Mouse (Mus musculus) hindbrain, embryonic 12.5 days (tissue): Measurements from ENCODE around the gene Pcp4l1. TPM values are rescaled to one million over a fixed set of nuclear protein-coding genes. Genes with fewer than 3 reads are reported as not detected.
A peak's percentile ranks its signal among the peaks of the same experiment; 100 is the strongest.
"Not testable (repeated sequence)": the region's sequence is repeated elsewhere in the genome, so short reads cannot be mapped to it uniquely, and the experiment has no call there.

Experiments
- ATAC-seq: fragments of 200-750 bp; cut with Nextera tagmentation; 2 replicates; pipeline ENCODE4 v1.8.0; 2017; ENCODE audit warnings: moderate TSS enrichment; ENCODE audit not compliant: low FRiP score
- H3K27ac ChIP-seq: fragments of 300-500 bp; sonication (generic); 2 replicates; pipeline ENCODE4 v1.5.1; 2016; ENCODE audit warnings: mild to moderate bottlenecking
- H3K27me3 ChIP-seq: fragments of 300-500 bp; sonication (generic); 2 replicates; pipeline ENCODE4 v1.6.1; 2016; ENCODE audit warnings: mild to moderate bottlenecking
- H3K36me3 ChIP-seq: fragments of 300-500 bp; sonication (generic); 2 replicates; pipeline ENCODE4 v1.6.1; 2016; ENCODE audit warnings: mild to moderate bottlenecking
- H3K4me1 ChIP-seq: fragments of 300-500 bp; sonication (generic); 2 replicates; pipeline ENCODE4 v1.6.1; 2016
- H3K4me2 ChIP-seq: fragments of 300-500 bp; sonication (generic); replicated peaks from 2 replicates; pipeline ENCODE4 v1.6.1; 2016; ENCODE audit warnings: mild to moderate bottlenecking
- H3K4me3 ChIP-seq: fragments of 300-500 bp; sonication (generic); 2 replicates; pipeline ENCODE4 v1.5.1; 2016; ENCODE audit warnings: mild to moderate bottlenecking
- H3K9ac ChIP-seq: fragments of 300-500 bp; sonication (generic); 2 replicates; pipeline ENCODE4 v1.6.1; 2016; ENCODE audit warnings: mild to moderate bottlenecking, moderate library complexity
- H3K9me3 ChIP-seq: fragments of 300-500 bp; sonication (generic); replicated peaks from 2 replicates; pipeline ENCODE4 v1.6.1; 2016; ENCODE audit warnings: mild to moderate bottlenecking
- WGBS: fragments of 180-500 bp; shearing (Covaris S2); methylation state at CpG from one replicate; pipeline ENCODE4 v1.1.7; 2016; 5-methylcytosine and 5-hydroxymethylcytosine counted together
- polyA plus RNA-seq: library from polyadenylated mRNA; unstranded; fragments of >200 nt; fragmentation: Nextera tagmentation; extraction: Ambion mirVana; gene quantifications from 2 replicates; pipeline ENCODE4 v1.2.1, GENCODE M21; 2016

Pcp4l1 gene
- polyA plus RNA-seq, 1 experiment from 2014 or later: 22.8 TPM

GRCm38 (mm10) chr1:171150838-171151391 lies 45.2 kb downstream of the Pcp4l1 start:
- H3K9me3 ChIP-seq: no peaks in the 10 kb centered on the region
- H3K27me3 ChIP-seq: peaks cover 11% of the 10 kb centered on the region
- peak overlapping the region; percentile 49 for H3K27ac ChIP-seq
- peak overlapping the region; percentile 74 for H3K4me3 ChIP-seq
- H3K4me2 ChIP-seq: peak overlapping the region; percentile 62
- H3K36me3 ChIP-seq: peaks cover 2% of the 10 kb centered on the region; the same call in 1 of the 2 replicates
- WGBS: 6% methylated on average over 18 of the region's 18 CpGs
- H3K9ac ChIP-seq: peak overlapping the region; percentile 64
- peak; percentile 49 for ATAC-seq
- H3K4me1 ChIP-seq: peaks cover 11% of the 10 kb centered on the region

DNA sequence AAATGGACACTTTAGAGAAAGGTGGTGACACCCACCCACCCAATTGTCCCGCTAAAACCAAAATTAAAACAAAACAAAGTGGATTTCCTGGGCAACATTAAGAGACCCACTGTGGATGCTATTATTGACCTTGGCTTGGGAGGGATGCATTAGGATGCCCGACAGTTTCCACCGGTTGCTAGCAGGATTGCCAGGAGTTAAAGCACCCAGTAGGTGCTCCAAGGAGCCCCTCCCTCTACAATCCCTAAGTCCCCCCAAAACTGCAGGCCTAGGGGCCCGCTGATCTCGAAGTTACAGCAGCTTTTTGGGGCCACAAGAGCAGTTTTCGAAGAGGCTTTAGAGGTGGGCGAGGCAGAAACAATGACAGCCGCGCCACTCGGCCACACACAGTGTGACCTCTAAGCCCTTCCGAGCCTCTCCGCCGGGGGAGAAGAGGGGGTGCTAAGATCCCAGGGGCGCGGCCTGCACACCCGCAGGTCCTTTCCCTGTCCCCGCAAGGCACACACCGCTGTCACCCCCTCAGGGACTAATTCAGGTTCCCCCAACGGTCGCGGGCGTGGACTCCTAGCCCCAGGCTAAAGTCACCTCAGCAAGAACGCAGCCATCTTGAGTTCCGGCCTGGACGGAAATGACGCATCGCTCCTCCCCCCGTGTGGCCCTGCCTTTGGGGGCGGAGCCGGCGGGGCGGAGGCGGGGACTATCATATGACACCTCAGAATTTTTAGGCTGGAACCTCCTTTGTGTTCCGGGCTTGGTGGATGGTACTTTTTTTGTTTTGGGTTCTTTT lies 45.9 kb downstream of the Pcp4l1 start, which contains the start of the genes Sdhc and Mpz:
TSS of gene Sdhc (minus strand) at position 630 of the 787 bp plus-strand sequence.
TSS of gene Mpz (plus strand) at position 738 of the 787 bp plus-strand sequence.
- Histone ChIP-seq H3K27ac (peak within 1 kb of the TSS; percentile 64), H3K9me3 (no peaks in the 10 kb centered on the region), H3K4me2 (peak within 1 kb of the TSS; percentile 62)

DNA sequence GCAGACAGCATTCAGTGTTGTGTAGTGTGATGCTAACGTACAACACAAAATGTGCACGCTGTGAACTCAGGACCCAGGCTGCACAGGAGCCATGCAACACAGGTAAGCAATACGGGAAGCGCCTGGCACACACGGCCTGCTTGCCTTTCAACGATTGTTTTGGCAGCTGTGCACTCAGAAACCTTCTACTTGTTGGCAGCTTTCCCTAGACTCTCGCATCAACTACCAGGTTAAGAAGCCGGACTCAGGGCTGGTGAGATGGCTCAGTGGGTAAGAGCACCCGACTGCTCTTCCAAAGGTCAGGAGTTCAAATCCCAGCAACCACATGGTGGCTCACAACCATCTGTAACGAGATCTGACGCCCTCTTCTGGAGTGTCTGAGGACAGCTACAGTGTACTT lies 53.1 kb downstream of the Pcp4l1 start:
- 83% methylated on average over 11 of the region's 11 CpGs for WGBS
- H3K9ac ChIP-seq, H3K4me3 ChIP-seq, H3K9me3 ChIP-seq, H3K27me3 ChIP-seq, H3K4me2 ChIP-seq, H3K27ac ChIP-seq, ATAC-seq, H3K4me1 ChIP-seq: not testable (repeated sequence)
- H3K36me3 ChIP-seq: peaks cover 55% of the 10 kb centered on the region

More for the DNA sequence above, 45.9 kb downstream of the Pcp4l1 start, which contains the start of the genes Sdhc and Mpz:
- under 1% methylated on average over 34 of the region's 34 CpGs for WGBS
- Histone ChIP-seq H3K4me3 (peak within 1 kb of the TSS; percentile 74), H3K9ac (peak within 1 kb of the TSS; percentile 87), H3K36me3 (peaks cover 8% of the 10 kb centered on the region), H3K4me1 (peaks cover 11% of the 10 kb centered on the region), H3K27me3 (peaks cover 5% of the 10 kb centered on the region)
- peak; percentile 97 for ATAC-seq

DNA sequence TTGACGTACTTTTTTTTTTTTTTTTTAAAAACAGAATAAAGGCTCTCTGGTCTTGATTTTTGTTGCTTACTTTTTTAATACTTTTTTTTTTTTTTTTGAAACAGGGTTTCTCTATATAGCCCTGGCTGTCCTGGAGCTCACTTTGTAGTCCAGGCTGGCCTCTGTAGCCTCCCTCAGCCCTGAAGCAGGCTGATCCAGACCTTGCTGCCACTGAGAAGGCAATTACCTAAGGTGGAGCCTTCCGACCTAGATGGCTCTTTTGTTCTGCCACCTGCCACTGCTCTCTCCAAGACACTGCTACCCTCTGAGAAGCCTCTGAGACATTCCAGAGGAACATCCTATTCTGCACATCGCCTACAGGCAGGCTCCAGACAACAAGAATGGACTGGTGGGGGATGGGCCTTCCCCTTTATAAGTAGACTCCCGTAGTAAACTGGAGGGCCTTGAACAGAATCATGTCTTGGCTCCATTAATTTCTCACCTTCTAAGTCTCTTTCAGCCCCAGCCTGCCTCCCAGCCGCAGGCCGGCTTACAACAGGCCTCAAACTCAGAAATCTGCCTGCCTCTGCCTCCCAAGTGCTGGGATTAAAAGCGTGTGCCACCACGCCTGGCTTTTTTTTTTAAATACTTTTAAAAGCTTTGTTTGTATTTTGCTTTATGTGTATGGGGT lies 58.4 kb downstream of the Pcp4l1 start:
- not testable (repeated sequence) for H3K9me3 ChIP-seq, H3K4me3 ChIP-seq, H3K27me3 ChIP-seq, H3K27ac ChIP-seq, H3K9ac ChIP-seq, H3K4me1 ChIP-seq, H3K4me2 ChIP-seq, ATAC-seq
- H3K36me3 ChIP-seq: peaks cover 74% of the 10 kb centered on the region
- 91% methylated on average over 8 of the region's 8 CpGs for WGBS

DNA sequence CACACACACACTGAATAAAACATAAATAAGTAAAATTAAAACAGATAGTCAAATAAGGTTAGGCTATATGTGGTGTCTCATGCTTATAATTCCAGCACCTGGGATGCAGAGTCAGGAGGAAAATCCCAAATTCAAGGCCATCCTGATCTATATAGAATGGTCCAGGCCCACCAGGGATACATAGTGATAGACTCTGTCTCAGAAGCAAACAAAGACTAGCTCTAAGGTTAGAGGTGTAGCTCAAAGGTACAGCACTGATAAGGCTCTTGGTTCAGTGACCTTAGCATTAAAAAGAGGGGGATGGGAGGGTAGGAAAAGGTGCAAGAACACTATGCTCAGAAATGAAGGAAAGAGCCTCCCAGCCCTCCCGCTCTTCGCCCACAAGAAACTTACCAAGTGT lies 60.5 kb downstream of the Pcp4l1 start:
- H3K36me3 ChIP-seq: peaks cover 71% of the 10 kb centered on the region

GRCm38 (mm10) chr1:171130971-171131370 lies 65.1 kb downstream of the Pcp4l1 start:
- no peak overlapping the region for H3K4me2 ChIP-seq
- H3K9ac ChIP-seq: no peak overlapping the region
- no peak overlapping the region for H3K27ac ChIP-seq
- WGBS: 93% methylated on average over 1 of the region's 1 CpGs
- ATAC-seq: no peak
- no peaks in the 10 kb centered on the region for H3K27me3 ChIP-seq
- H3K9me3 ChIP-seq: no peaks in the 10 kb centered on the region
- no peaks in the 10 kb centered on the region for H3K4me1 ChIP-seq
- peaks cover 75% of the 10 kb centered on the region for H3K36me3 ChIP-seq
- no peak overlapping the region for H3K4me3 ChIP-seq

More for the DNA sequence above, 60.5 kb downstream of the Pcp4l1 start:
- Histone ChIP-seq H3K27ac (no peak overlapping the region), H3K4me3 (no peak overlapping the region), H3K4me1 (no peaks in the 10 kb centered on the region), H3K27me3 (no peaks in the 10 kb centered on the region), H3K9ac (no peak overlapping the region), H3K4me2 (no peak overlapping the region), H3K9me3 (no peaks in the 10 kb centered on the region)
- no peak for ATAC-seq
- WGBS: 93% methylated on average over 2 of the region's 2 CpGs

DNA sequence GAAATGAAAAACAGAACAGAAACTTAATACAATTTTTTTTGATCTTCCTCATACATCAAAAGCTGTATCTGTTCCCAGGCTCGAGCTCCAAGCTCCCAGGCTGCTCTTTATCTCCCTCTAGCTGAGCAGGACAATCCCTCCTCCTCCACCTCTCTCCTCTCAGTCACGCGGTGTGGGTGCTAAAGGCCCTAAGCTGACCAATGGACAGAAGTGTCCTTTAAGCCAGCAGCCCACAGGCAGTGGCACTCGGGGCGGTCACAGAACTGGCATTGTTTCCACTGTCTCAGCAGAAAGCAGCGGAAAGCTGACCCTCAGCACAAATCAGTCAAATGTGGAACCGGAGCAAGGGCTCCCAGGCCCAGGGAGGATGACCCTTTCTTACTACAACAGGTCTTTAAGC lies 66.8 kb downstream of the Pcp4l1 start:
- Histone ChIP-seq H3K27me3 (no peaks in the 10 kb centered on the region), H3K4me3 (no peak overlapping the region), H3K9me3 (no peaks in the 10 kb centered on the region), H3K36me3 (peaks cover 59% of the 10 kb centered on the region), H3K4me1 (no peaks in the 10 kb centered on the region), H3K27ac (no peak overlapping the region), H3K9ac (no peak overlapping the region), H3K4me2 (no peak overlapping the region)
- WGBS: 58% methylated on average over 7 of the region's 7 CpGs
- ATAC-seq: no peak

GRCm38 (mm10) chr1:171124398-171124797 lies 71.7 kb downstream of the Pcp4l1 start:
- no peak for ATAC-seq
- Histone ChIP-seq H3K4me1 (peaks cover 4% of the 10 kb centered on the region; the same call in 1 of the 2 replicates), H3K36me3 (peaks cover 22% of the 10 kb centered on the region), H3K4me3 (no peak overlapping the region), H3K9me3 (no peaks in the 10 kb centered on the region), H3K9ac (no peak overlapping the region), H3K27me3 (no peaks in the 10 kb centered on the region), H3K27ac (no peak overlapping the region), H3K4me2 (no peak overlapping the region)
- WGBS: 87% methylated on average over 5 of the region's 5 CpGs

Other genes with a start within 250 kb of the Pcp4l1 start
- 0.43 and 0.49 TPM in 2 replicates for gene Fcgr2b, start 219.7 kb downstream of the Pcp4l1 start, polyA plus RNA-seq
- gene Fcgr4, start 177.3 kb downstream of the Pcp4l1 start, polyA plus RNA-seq: 0.25 and 0.45 TPM in 2 replicates
- gene Fcgr3, start 131.3 kb downstream of the Pcp4l1 start, polyA plus RNA-seq: 7.2 and 9.1 TPM in 2 replicates
- 9.8 and 14.1 TPM in 2 replicates for gene Cfap126, start 82.3 kb downstream of the Pcp4l1 start, polyA plus RNA-seq
- 214 and 218 TPM in 2 replicates for gene Sdhc, start 45.7 kb downstream of the Pcp4l1 start, polyA plus RNA-seq
- gene Mpz, start 45.6 kb downstream of the Pcp4l1 start, polyA plus RNA-seq: 2.4 and 4.2 TPM in 2 replicates
- gene Nr1i3, start 17.7 kb upstream of the Pcp4l1 start, polyA plus RNA-seq: 0.15 and 0.39 TPM in 2 replicates
- 28.1 and 31.9 TPM in 2 replicates for gene Tomm40l, start 26.2 kb upstream of the Pcp4l1 start, polyA plus RNA-seq
- gene Apoa2, start 28.8 kb upstream of the Pcp4l1 start, polyA plus RNA-seq: 2.7 and 4.2 TPM in 2 replicates
- gene Fcer1g, start 38.1 kb upstream of the Pcp4l1 start, polyA plus RNA-seq: 22.1 and 24.1 TPM in 2 replicates
- 8.5 and 10.6 TPM in 2 replicates for gene Adamts4, start 54.2 kb upstream of the Pcp4l1 start, polyA plus RNA-seq
- gene Ndufs2, start 55.1 kb upstream of the Pcp4l1 start, polyA plus RNA-seq: 209 and 227 TPM in 2 replicates
- 83.6 and 85.6 TPM in 2 replicates for gene B4galt3, start 74.1 kb upstream of the Pcp4l1 start, polyA plus RNA-seq
- gene Ppox, start 84.9 kb upstream of the Pcp4l1 start, polyA plus RNA-seq: 60.5 and 60.9 TPM in 2 replicates
- 114 and 117 TPM in 2 replicates for gene Usp21, start 91.7 kb upstream of the Pcp4l1 start, polyA plus RNA-seq
- gene Ufc1, start 98.8 kb upstream of the Pcp4l1 start, polyA plus RNA-seq: 106 and 108 TPM in 2 replicates
- 54.6 and 58.9 TPM in 2 replicates for gene Dedd, start 132.9 kb upstream of the Pcp4l1 start, polyA plus RNA-seq
- gene Nit1, start 149.4 kb upstream of the Pcp4l1 start, polyA plus RNA-seq: 47.4 and 48.1 TPM in 2 replicates
- gene Pfdn2, start 149.4 kb upstream of the Pcp4l1 start, polyA plus RNA-seq: 134 and 149 TPM in 2 replicates
- 2.0 and 3.6 TPM in 2 replicates for gene Klhdc9, start 164.5 kb upstream of the Pcp4l1 start, polyA plus RNA-seq
- gene Nectin4, start 173.8 kb upstream of the Pcp4l1 start, polyA plus RNA-seq: 1.6 and 1.7 TPM in 2 replicates
- gene Arhgap30, start 192.7 kb upstream of the Pcp4l1 start, polyA plus RNA-seq: 0.83 and 0.98 TPM in 2 replicates
- 175 and 182 TPM in 2 replicates for gene Usf1, start 215.0 kb upstream of the Pcp4l1 start, polyA plus RNA-seq
- 8.1 and 9.4 TPM in 2 replicates for gene Tstd1, start 222.6 kb upstream of the Pcp4l1 start, polyA plus RNA-seq
- gene F11r, start 241.3 kb upstream of the Pcp4l1 start, polyA plus RNA-seq: 14.5 and 18.6 TPM in 2 replicates